Mouse (Mus musculus) MEL-GATA-1-ER (cell line): ENCODE measurements around the gene Rnase11.
A peak's percentile ranks its signal among the peaks of the same experiment; 100 is the strongest.
"Not testable (repeated sequence)": the region's sequence is repeated elsewhere in the genome, so short reads cannot be mapped to it uniquely, and the experiment has no call there.

Source experiments
- DNase-seq: peaks from one replicate; pipeline ENCODE4 v3.0.0-alpha.2; 2012; ENCODE audit warnings: low read depth; ENCODE audit errors: extremely low read depth

The Rnase11 gene

DNA sequence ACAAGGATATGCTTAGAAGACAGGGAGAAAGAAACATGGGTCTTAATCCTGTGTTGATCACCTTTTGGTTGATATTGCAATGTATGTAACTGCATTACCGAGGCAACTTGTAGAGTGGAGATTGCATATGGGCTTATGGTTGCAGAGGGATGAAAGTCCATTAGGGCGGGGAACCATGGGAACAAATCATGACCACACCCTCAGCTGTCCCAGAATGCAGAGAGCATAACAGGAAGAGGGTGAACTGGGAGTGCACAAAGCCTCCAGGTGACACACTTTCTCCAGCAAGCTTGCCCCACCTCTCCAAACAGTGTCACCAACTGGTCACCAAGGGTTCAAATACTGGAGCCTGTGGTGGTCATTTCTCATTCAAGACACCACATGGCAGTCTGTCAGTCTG lies 31.1 kb upstream of the Rnase11 start:
- DNase-seq, result no peak

- no peak for DNase-seq
These were observed 29.2 kb upstream of the Rnase11 start for GRCm38 (mm10) chr14:51079180-51079579.

GRCm38 (mm10) chr14:51074335-51074734 lies 24.4 kb upstream of the Rnase11 start, which contains the start of gene Olfr750:
TSS of gene Olfr750 (minus strand) at chr14:51074435.
- no peak for DNase-seq

DNA sequence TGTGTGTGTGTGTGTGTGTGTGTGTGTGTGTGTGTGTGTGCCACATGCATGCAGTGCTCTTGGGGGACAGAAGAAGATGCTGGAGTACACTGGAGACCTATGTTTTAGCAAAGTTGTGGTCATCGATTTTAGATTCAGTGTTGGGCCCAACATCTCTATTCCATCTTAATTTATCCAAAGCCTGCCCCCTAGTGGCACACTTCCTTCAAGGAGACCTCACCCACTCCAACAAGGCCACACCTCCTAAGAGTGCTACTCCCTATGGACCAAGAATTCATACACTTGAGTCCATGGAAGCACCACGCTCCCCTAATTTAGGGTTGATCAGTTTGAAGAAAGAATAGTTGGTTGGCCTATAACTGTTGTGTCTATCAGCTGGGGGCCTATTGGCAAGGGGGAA lies 19.7 kb upstream of the Rnase11 start:
- peak; percentile 65 for DNase-seq

- DNase-seq, result no peak
These were observed 19.0 kb upstream of the Rnase11 start for GRCm38 (mm10) chr14:51068956-51069355.

DNA sequence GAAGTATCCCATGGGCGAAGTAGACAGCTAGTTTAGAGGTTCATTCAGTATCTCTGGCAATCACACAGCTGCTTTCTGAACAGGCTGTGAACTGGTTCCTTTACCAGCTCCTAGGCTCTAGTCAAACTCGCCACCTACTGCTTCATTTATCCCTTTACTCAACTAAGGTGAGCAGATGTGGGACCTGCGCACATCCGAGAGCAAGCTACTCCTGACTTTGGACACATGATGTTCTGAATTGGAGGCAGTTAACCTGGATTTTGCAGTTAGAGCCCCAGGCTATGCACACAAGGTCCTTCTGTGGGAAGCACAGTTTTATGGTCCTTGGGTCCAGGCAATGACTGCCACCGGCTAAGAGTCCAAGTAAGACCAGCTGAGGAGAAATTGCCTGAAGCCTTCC lies 10.8 kb upstream of the Rnase11 start:
- DNase-seq, result no peak

- DNase-seq, result peak; percentile 15
These were observed 7.5 kb upstream of the Rnase11 start, which contains the start of gene Rnase12 for GRCm38 (mm10) chr14:51057401-51057831. TSS of gene Rnase12 (minus strand) at chr14:51057661.

DNA sequence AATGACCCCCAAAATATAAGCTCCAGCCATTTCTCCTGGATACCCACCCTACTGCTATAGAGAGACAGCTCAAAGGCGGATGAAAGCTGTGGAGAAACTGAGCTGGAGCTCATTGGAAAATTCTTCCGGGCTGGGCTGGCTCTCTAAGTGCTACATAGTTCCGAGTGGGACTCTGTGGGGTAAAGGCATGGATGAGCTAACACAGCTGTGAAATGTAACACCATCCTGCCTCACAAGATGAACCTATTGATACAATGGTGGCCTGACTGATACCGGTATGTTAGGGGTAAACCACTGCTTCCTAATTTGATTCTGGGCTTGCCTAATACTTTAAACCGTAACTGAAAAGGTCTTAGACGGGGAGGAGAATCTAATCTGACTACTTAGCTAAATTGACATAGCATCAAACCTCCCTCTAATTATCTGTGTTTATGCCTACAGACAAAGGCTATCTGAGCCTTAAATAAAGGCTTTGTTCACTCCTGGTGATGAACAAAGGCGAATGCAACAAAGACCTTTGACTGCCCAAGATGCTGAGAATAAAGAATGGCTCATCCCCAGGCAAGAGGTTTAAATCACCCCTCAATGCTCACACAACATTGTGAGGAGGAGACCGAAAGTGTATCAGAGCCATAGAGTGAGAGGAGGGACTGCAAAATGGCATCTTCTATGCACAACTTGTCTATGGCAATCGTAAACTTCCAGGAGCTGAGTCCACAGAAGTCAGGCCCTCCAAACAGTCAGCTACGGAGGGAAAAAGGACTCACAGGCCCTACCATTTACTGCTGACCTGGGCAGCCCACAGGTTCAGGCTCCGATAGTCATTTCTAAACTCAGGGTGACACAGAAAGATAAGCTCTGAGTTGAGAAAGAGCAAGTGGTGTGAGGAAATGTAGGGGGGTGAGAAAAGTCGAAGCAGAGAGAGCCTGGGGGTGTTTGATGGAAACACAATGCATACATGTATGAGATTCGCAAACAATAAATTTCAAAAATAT lies 4.6 kb upstream of the Rnase11 start:
- no peak for DNase-seq

DNA sequence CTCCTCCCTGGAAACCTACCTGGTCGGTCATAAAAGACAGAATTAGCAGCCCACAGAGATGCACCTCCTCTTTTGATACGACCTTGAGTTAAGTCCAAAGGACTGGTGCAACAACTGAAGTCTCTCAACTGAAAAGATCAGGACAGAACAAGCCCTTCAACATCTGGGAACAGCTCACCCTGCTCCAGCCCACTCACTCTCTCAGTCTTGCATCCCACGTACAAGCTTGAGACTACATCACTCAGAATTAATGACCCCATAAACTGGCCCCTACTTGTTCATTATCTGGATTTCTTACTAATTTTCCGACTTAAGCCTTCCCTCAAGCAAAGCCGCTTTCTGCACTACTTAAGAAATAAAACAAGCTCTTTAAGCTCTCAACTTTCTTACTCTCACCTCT lies 3.2 kb upstream of the Rnase11 start:
- DNase-seq, result no peak

DNA sequence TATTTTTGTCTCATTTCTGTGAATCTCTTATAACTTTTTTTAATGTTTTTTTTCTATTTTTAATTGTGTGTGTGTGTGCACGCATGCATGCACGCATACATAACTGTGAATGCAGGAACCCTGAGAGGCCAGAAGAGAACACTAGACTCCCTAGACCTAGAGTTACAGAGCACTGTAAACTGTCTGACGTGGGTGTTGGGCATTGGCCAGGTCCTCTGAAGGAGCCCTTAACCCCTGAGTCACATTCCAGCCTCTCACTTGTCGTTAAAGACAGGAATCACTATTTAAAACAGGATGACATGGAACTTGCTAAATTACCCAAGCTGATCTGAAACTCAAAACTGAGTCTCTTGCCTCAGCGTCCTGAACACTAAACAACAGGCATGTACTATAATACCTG lies 2.0 kb upstream of the Rnase11 start:
- DNase-seq, result no peak

DNA sequence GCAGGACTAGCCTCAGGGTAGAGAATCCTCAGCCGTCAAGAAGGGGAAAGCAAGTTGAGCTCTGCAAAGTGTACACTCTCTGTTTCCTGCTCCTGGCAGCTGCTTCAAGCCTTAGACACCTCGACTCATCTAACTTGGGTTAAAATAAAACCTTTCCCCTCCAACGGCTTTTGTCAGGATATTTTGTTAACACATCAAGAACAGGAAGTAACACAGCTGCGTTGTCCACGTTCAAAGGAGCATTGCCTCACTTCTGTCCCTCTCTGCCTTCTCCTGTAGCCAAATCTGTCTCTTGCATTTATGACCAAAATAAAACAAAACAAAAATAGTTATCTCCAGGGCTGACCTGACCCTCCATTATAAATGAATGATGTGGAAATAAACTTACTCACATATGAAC lies 2.1 kb downstream of the Rnase11 start:
- no peak for DNase-seq

DNA sequence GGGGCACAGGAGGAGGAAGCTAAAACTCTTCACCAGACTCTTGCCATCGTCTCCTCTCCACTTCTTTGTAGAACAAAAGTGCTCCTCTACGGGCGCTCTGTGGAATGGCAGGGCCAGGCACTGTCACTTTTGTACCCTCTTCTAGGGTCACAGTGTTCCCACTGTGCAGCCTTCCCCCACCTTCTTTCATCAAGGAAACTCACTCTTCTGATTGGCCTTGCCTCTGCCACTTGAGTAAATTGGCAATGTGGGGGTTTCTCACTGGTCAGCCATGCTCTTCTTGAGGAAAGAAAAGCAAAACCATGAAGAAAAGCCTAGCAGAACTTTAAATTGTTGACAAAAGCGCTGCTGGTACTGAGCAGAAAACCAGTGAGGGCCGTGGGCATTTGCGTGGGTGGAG lies 8.2 kb downstream of the Rnase11 start, which contains the start of gene Rnase9:
Rnase9 (minus strand) TSS at position 101 of the 400 bp plus-strand sequence.
- no peak for DNase-seq

GRCm38 (mm10) chr14:51036214-51036613 lies 13.7 kb downstream of the Rnase11 start:
- DNase-seq, result no peak

DNA sequence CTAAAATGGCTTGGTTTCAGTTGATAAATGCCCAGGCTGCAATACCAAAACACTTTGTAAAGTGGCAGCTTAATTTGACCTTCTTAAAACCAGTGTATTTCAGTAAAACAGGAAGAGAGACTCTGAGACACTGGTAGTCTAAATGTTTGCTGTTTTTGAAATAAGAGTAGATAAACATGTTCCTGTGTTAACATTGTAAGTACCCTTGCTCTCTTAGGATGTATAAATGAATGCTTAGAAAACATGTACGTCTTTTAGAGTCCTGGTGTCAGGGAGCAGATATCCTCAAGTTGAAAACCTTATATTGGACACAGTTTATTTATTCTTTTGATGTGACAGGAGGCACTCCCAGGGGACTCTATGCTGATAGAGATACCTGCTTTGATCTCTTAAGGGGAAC lies 14.8 kb downstream of the Rnase11 start:
- no peak for DNase-seq

DNA sequence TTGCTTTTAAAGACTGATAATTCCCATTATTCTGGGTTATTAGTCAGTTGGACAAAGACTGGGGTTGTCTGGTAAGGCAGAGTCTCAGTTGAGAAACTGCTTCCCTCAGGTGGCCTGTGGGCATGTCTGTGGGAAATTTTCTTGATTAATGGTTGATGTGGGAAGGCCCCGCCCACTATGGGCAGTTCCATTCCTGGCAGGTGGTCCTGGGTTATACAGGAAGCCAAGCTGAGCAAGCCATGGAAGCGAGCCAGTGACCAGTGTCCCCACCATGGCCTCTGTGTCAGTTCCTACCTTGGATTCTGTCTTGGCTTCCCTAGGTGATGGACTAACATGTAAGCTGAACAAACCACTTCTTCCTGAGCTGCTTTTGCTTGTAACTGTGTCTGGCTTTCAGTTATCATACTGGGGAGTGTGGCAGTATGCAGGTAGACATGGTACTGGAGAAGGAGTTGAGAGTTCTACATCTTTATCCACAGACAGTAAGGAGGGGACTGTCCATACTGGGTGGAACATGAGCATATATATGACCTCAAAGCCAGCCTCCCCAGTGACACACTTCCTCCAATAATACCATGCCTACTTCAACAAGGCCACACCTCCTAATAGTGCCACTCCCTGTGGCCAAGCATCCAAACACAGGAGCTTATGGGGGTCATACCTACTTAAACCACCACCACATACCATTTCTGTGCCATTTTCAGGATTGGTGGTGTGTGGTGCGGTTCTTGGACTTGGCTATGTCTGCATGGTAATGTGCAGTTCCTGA lies 22.4 kb downstream of the Rnase11 start:
- no peak for DNase-seq

GRCm38 (mm10) chr14:51026391-51027133 lies 23.4 kb downstream of the Rnase11 start:
- peak; percentile 64 for DNase-seq

DNA sequence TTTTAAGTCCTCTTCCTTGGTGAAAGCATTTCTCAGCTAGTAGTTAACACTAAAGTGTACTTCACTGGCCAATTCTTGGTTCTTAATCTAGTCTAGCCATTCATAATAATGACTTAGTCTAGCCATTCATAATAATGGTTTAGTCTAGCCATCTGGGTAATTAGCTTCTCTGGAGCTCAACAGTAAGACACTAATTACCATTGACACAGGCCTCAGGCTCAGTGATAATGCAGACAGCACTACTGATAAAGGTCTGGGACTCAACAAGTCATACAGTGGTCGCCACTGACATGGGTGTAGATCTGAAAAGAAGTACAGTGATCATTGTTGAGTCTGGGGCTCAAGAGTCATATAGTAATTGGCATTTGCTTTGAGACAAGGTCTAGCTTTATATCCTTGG lies 25.1 kb downstream of the Rnase11 start:
- DNase-seq, result no peak

GRCm38 (mm10) chr14:51023457-51023856 lies 26.5 kb downstream of the Rnase11 start:
- no peak for DNase-seq

GRCm38 (mm10) chr14:51017256-51017655 lies 32.7 kb downstream of the Rnase11 start:
- no peak for DNase-seq

DNA sequence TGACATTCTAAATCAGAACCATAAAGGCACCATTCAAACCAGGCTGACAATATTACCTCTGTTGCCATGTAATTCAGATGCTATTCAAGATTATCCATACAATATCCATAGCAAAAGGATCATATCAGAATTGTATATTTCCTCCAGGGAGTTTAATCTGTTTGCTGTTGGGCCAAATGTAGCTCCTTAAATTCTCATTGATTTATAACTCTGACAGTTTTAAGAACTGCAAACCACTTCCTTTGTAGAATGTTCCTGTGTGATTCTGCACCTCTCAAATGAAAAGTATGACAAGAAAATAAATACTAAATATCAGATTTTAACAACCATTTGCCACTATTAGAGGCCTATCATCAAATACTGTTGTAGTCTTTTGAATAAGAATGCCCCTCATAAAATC lies 34.2 kb downstream of the Rnase11 start:
- no peak for DNase-seq

DNA sequence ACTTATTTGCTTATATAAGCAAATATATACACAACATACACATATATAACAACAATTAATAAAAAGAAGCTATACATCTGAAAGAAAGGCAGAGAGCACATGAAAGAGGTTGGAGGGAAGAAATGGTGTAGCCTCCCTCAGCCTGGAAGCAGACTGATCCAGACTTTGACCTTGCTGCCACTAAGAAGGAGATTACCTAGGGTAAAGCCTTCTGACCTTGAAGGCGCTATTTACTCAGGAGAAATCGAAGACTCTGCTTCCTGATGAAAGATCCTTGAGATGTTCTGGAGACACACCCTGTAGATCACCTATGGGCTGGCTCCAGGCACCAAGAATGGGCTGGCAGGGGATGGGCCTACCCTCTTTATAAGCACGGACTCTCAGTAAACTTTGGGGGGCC lies 35.2 kb downstream of the Rnase11 start:
- DNase-seq, result not testable (repeated sequence)
